Mouse (Mus musculus) liver, embryonic 11.5 days (tissue): ENCODE data around the gene Slc44a2. TPM values are rescaled to one million over a fixed set of nuclear protein-coding genes. Genes with fewer than 3 reads are reported as not detected.

Source experiments
- ATAC-seq: fragments of 200-750 bp; cut with Nextera tagmentation; replicated peaks from 2 replicates; pipeline ENCODE4 v1.8.0; 2017; ENCODE audit warnings: moderate number of reproducible peaks, mild to moderate bottlenecking, moderate TSS enrichment, moderate library complexity; ENCODE audit not compliant: low FRiP score
- DNase-seq: peaks from one replicate; pipeline ENCODE4 v3.0.0-alpha.2; 2017; ENCODE audit warnings: low spot score
- H3K27ac ChIP-seq: fragments of 300-500 bp; sonication (generic); 2 replicates; pipeline ENCODE4 v1.5.1; 2014; ENCODE audit warnings: mild to moderate bottlenecking, low read depth, low read length, control low read depth
- H3K27me3 ChIP-seq: fragments of 300-500 bp; sonication (generic); replicated peaks from 2 replicates; pipeline ENCODE4 v1.6.1; 2014; ENCODE audit warnings: low read length, mixed read lengths; ENCODE audit not compliant: control insufficient read depth, insufficient read depth
- H3K36me3 ChIP-seq: fragments of 300-500 bp; sonication (generic); 2 replicates; pipeline ENCODE4 v1.6.1; 2014; ENCODE audit warnings: mild to moderate bottlenecking, low read length, moderate library complexity, mixed read lengths; ENCODE audit not compliant: control insufficient read depth, insufficient read depth
- H3K4me1 ChIP-seq: fragments of 300-500 bp; sonication (generic); replicated peaks from 2 replicates; pipeline ENCODE4 v1.6.1; 2014; ENCODE audit warnings: low read length, mixed read lengths; ENCODE audit not compliant: control insufficient read depth, insufficient read depth
- H3K4me2 ChIP-seq: fragments of 300-500 bp; sonication (generic); 2 replicates; pipeline ENCODE4 v1.6.1; 2014; ENCODE audit warnings: mild to moderate bottlenecking, control low read depth, moderate library complexity
- H3K4me3 ChIP-seq: fragments of 300-500 bp; sonication (generic); 2 replicates; pipeline ENCODE4 v1.5.1; 2014; ENCODE audit warnings: low read depth, low read length, control low read depth
- H3K9ac ChIP-seq: fragments of 300-500 bp; sonication (generic); 2 replicates; pipeline ENCODE4 v1.6.1; 2014; ENCODE audit warnings: low read depth, low read length, control low read depth
- H3K9me3 ChIP-seq: fragments of 300-500 bp; sonication (generic); 2 replicates; pipeline ENCODE4 v1.6.1; 2016; ENCODE audit warnings: low read length, inconsistent platforms, mixed read lengths; ENCODE audit not compliant: control insufficient read depth
- WGBS: fragments of 180-500 bp; shearing (Covaris S2); extraction: QIAGEN DNeasy Blood & Tissue Kit; methylation state at CpG from one replicate; pipeline ENCODE4 v1.1.7; 2014; 5-methylcytosine and 5-hydroxymethylcytosine counted together
- polyA plus RNA-seq: library from polyadenylated mRNA; unstranded; fragments of >200 nt; fragmentation: Nextera tagmentation; extraction: Ambion mirVana; gene quantifications from 2 replicates; pipeline ENCODE4 v1.2.1, GENCODE M21; 2014

Slc44a2 gene
- polyA plus RNA-seq, 1 experiment from 2014 or later, result 57.2 TPM

GRCm38 (mm10) chr9:21392646-21393175 is 72.2 kb downstream of the Slc44a2 start:
- Histone ChIP-seq H3K27me3 (no peaks in the 10 kb centered on the region), H3K4me3 (no peak overlapping the region), H3K4me2 (no peak overlapping the region), H3K4me1 (no peaks in the 10 kb centered on the region), H3K9ac (no peak overlapping the region), H3K9me3 (no peaks in the 10 kb centered on the region), H3K27ac (no peak overlapping the region), H3K36me3 (peaks cover 67% of the 10 kb centered on the region)
- no peak for DNase-seq
- ATAC-seq, result no peak
- WGBS, result 90% methylated on average over 10 of the region's 10 CpGs

DNA sequence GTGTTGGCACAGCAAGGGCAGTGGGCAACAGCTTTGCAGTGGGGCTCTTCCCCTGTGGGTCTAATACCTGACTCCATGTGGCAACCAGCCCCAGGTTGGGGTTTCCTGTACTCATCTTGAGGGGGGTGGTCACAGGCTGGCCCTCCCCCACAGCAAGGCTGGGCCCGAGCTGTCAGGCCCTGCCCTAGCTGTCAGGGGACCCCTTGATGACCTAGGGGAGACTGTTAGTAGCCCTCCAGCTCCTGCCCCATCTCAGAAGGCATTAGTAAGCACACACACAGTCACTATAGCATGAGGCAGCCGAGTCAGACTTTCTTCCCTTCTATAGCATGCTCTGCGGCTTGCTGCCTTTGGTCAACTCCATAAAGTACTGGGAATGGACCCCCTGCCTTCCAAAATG is 75.2 kb downstream of the Slc44a2 start:
- Histone ChIP-seq H3K36me3 (peaks cover 74% of the 10 kb centered on the region), H3K27ac (no peak overlapping the region), H3K4me1 (no peaks in the 10 kb centered on the region), H3K27me3 (no peaks in the 10 kb centered on the region), H3K4me3 (no peak overlapping the region), H3K9ac (no peak overlapping the region), H3K4me2 (no peak overlapping the region), H3K9me3 (no peaks in the 10 kb centered on the region)
- 89% methylated on average over 3 of the region's 3 CpGs for WGBS
- ATAC-seq (no peak), DNase-seq (no peak)

DNA sequence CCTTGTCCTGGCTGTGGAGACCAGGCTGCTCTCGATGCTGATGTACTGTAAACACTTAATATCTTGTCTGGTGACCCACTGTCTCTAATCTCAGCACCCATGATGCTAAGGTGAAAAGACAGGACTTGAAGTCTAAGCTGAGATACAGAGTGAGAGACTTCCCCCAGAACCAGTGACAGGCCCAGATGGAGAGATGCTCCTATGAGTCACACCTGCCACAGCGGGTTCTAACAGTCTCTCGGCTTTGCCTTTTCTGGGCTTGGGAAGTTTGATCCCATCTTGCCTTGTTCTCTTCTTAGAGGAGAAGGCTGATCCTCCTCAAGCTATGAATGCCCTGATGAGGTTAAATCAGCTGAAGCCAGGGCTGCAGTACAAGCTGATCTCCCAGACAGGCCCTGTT is 76.7 kb downstream of the Slc44a2 start:
- no peak for DNase-seq
- no peak overlapping the region for H3K9ac ChIP-seq
- no peaks in the 10 kb centered on the region for H3K27me3 ChIP-seq
- WGBS, result 94% methylated on average over 3 of the region's 3 CpGs
- peaks cover 70% of the 10 kb centered on the region for H3K36me3 ChIP-seq
- no peak for ATAC-seq
- H3K9me3 ChIP-seq, result no peaks in the 10 kb centered on the region
- H3K4me3 ChIP-seq, result no peak overlapping the region
- no peaks in the 10 kb centered on the region for H3K4me1 ChIP-seq
- no peak overlapping the region for H3K27ac ChIP-seq
- no peak overlapping the region for H3K4me2 ChIP-seq

GRCm38 (mm10) chr9:21401042-21401441 is 80.5 kb downstream of the Slc44a2 start:
- no peaks in the 10 kb centered on the region for H3K27me3 ChIP-seq
- H3K4me3 ChIP-seq, result no peak overlapping the region
- peaks cover 69% of the 10 kb centered on the region for H3K36me3 ChIP-seq
- no peak overlapping the region for H3K27ac ChIP-seq
- 94% methylated on average over 9 of the region's 9 CpGs for WGBS
- no peak overlapping the region for H3K4me2 ChIP-seq
- no peak for DNase-seq
- no peak overlapping the region for H3K9ac ChIP-seq
- no peaks in the 10 kb centered on the region for H3K4me1 ChIP-seq
- no peaks in the 10 kb centered on the region for H3K9me3 ChIP-seq
- no peak for ATAC-seq

DNA sequence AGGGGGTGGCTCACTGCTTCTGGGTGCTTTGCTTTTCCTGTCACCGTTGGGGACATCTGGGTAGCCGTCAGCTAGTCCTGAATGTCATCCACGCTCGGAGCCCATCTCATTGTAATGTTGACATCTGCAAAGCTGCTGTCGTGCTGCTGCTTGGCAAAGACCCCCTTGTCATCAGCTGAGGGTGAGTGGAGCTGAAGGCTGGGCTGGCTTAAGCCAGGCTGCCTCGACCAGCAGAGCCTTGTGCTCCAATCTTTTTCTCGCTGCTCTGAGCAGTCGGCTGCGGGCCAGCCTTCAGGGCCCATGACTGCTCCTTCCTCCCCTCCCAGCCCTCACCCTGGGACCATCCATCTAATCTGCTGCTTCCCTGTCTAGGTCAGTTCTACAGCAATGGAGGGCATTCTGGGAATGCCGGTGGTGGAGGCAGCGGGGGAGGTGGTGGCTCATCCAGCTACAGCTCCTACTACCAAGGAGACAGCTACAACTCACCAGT is 82.3 kb downstream of the Slc44a2 start:
- no peak overlapping the region for H3K9ac ChIP-seq
- H3K4me3 ChIP-seq, result no peak overlapping the region
- H3K4me2 ChIP-seq, result no peak overlapping the region
- peaks cover 69% of the 10 kb centered on the region for H3K36me3 ChIP-seq
- no peaks in the 10 kb centered on the region for H3K27me3 ChIP-seq
- H3K27ac ChIP-seq, result no peak overlapping the region
- DNase-seq (no peak), ATAC-seq (no peak)
- no peaks in the 10 kb centered on the region for H3K4me1 ChIP-seq
- H3K9me3 ChIP-seq, result no peaks in the 10 kb centered on the region
- WGBS, result 87% methylated on average over 11 of the region's 11 CpGs

- WGBS, result 93% methylated on average over 5 of the region's 5 CpGs
- H3K36me3 ChIP-seq, result peaks cover 62% of the 10 kb centered on the region
- no peak for DNase-seq
Measured at GRCm38 (mm10) chr9:21403745-21404144, 83.2 kb downstream of the Slc44a2 start.

More at GRCm38 (mm10) chr9:21403745-21404144, 83.2 kb downstream of the Slc44a2 start:
- H3K27ac ChIP-seq, result no peak overlapping the region
- H3K27me3 ChIP-seq, result no peaks in the 10 kb centered on the region
- no peak overlapping the region for H3K4me2 ChIP-seq
- H3K4me3 ChIP-seq, result no peak overlapping the region
- H3K4me1 ChIP-seq, result no peaks in the 10 kb centered on the region
- no peak overlapping the region for H3K9ac ChIP-seq
- no peaks in the 10 kb centered on the region for H3K9me3 ChIP-seq
- ATAC-seq, result no peak

Other genes starting within 250 kb of the Slc44a2 start
- gene Gm49373, start 247.6 kb upstream of the Slc44a2 start, polyA plus RNA-seq, result 0.53 and 1.4 TPM in 2 replicates
- 74.9 and 75.1 TPM in 2 replicates for gene Fdx1l, start 247.1 kb upstream of the Slc44a2 start, polyA plus RNA-seq
- gene Gm38431, start 228.7 kb upstream of the Slc44a2 start, polyA plus RNA-seq, result 4.2 and 4.3 TPM in 2 replicates
- gene Raver1, start 228.7 kb upstream of the Slc44a2 start, polyA plus RNA-seq, result 89.8 and 94.0 TPM in 2 replicates
- 11.5 and 13.8 TPM in 2 replicates for gene Tyk2, start 189.5 kb upstream of the Slc44a2 start, polyA plus RNA-seq
- gene Cdc37, start 170.7 kb upstream of the Slc44a2 start, polyA plus RNA-seq, result 334 and 347 TPM in 2 replicates
- gene Pde4a, start 155.0 kb upstream of the Slc44a2 start, polyA plus RNA-seq, result 5.3 and 5.4 TPM in 2 replicates
- gene Keap1, start 81.3 kb upstream of the Slc44a2 start, polyA plus RNA-seq, result 43.8 and 45.1 TPM in 2 replicates
- gene S1pr5, start 72.3 kb upstream of the Slc44a2 start, polyA plus RNA-seq, result not detected in 2 replicates
- gene Atg4d, start 55.4 kb upstream of the Slc44a2 start, polyA plus RNA-seq, result 57.0 and 61.1 TPM in 2 replicates
- 19.3 and 24.2 TPM in 2 replicates for gene Kri1, start 32.7 kb upstream of the Slc44a2 start, polyA plus RNA-seq
- gene Cdkn2d, start 29.3 kb upstream of the Slc44a2 start, polyA plus RNA-seq, result 48.0 and 48.2 TPM in 2 replicates
- 1.2 and 1.6 TPM in 2 replicates for gene Ap1m2, start 8.4 kb upstream of the Slc44a2 start, polyA plus RNA-seq
- gene Ilf3, start 47.2 kb downstream of the Slc44a2 start, polyA plus RNA-seq, result 141 and 149 TPM in 2 replicates
- gene Qtrt1, start 91.1 kb downstream of the Slc44a2 start, polyA plus RNA-seq, result 59.2 and 60.2 TPM in 2 replicates
- gene Dnm2, start 104.2 kb downstream of the Slc44a2 start, polyA plus RNA-seq, result 72.7 and 79.5 TPM in 2 replicates
- gene Tmed1, start 189.6 kb downstream of the Slc44a2 start, polyA plus RNA-seq, result 68.6 and 70.2 TPM in 2 replicates
- 3.7 and 4.3 TPM in 2 replicates for gene AB124611, start 205.5 kb downstream of the Slc44a2 start, polyA plus RNA-seq
- 54.9 TPM in 2 replicates for gene Carm1, start 226.2 kb downstream of the Slc44a2 start, polyA plus RNA-seq